Mouse (Mus musculus) intestine, embryonic 16.5 days (tissue): Measurements from ENCODE around the gene Sgk1. TPM values are rescaled to one million over a fixed set of nuclear protein-coding genes. Genes with fewer than 3 reads are reported as not detected.

Experiments
- ATAC-seq: fragments of 200-750 bp; cut with Nextera tagmentation; 2 replicates; pipeline ENCODE4 v1.8.0; 2017; ENCODE audit warnings: moderate TSS enrichment, moderate library complexity
- H3K27ac ChIP-seq: fragments of 300-500 bp; sonication (generic); 2 replicates; pipeline ENCODE4 v1.5.1; 2014; ENCODE audit warnings: mild to moderate bottlenecking, low read length
- H3K27me3 ChIP-seq: fragments of 300-500 bp; sonication (generic); replicated peaks from 2 replicates; pipeline ENCODE4 v1.6.1; 2014; ENCODE audit warnings: low read length, control low read depth, mixed read lengths; ENCODE audit not compliant: control insufficient read depth, insufficient read depth
- H3K36me3 ChIP-seq: fragments of 300-500 bp; sonication (generic); 2 replicates; pipeline ENCODE4 v1.6.1; 2014; ENCODE audit warnings: low read length, control low read depth; ENCODE audit not compliant: control insufficient read depth, insufficient read depth
- H3K4me1 ChIP-seq: fragments of 300-500 bp; sonication (generic); 2 replicates; pipeline ENCODE4 v1.6.1; 2014; ENCODE audit warnings: low read length, control low read depth, mixed read lengths; ENCODE audit not compliant: control insufficient read depth, insufficient read depth
- H3K4me2 ChIP-seq: fragments of 300-500 bp; sonication (generic); 2 replicates; pipeline ENCODE4 v1.6.1; 2014; ENCODE audit warnings: low read depth, low read length, control low read depth
- H3K4me3 ChIP-seq: fragments of 300-500 bp; sonication (generic); 2 replicates; pipeline ENCODE4 v1.5.1; 2014; ENCODE audit warnings: mild to moderate bottlenecking, low read length
- H3K9ac ChIP-seq: fragments of 300-500 bp; sonication (generic); 2 replicates; pipeline ENCODE4 v1.6.1; 2014; ENCODE audit warnings: low read depth, low read length
- H3K9me3 ChIP-seq: fragments of 300-500 bp; sonication (generic); 2 replicates; pipeline ENCODE4 v1.6.1; 2016; ENCODE audit warnings: low read length, control low read depth; ENCODE audit not compliant: control insufficient read depth
- WGBS: fragments of 180-500 bp; shearing (Covaris S2); extraction: QIAGEN DNeasy Blood & Tissue Kit; methylation state at CpG from one replicate; pipeline ENCODE4 v1.1.7; 2014; 5-methylcytosine and 5-hydroxymethylcytosine counted together
- polyA plus RNA-seq: library from polyadenylated mRNA; unstranded; fragments of >200 nt; fragmentation: Nextera tagmentation; extraction: Ambion mirVana; gene quantifications from 2 replicates; pipeline ENCODE4 v1.2.1, GENCODE M21; 2015

Gene Sgk1
- polyA plus RNA-seq, 1 experiment from 2014 or later, result 35.1 TPM

GRCm38 (mm10) chr10:21845601-21846282 lies 36.2 kb upstream of the Sgk1 start:
- H3K4me3 ChIP-seq, result no peak overlapping the region
- no peak overlapping the region for H3K27ac ChIP-seq
- H3K27me3 ChIP-seq, result no peaks in the 10 kb centered on the region
- ATAC-seq, result no peak
- H3K4me2 ChIP-seq, result no peak overlapping the region
- no peak overlapping the region for H3K9ac ChIP-seq
- WGBS, result 81% methylated on average over 10 of the region's 10 CpGs
- H3K36me3 ChIP-seq, result no peaks in the 10 kb centered on the region
- peaks cover under 1% of the 10 kb centered on the region; the same call in 1 of the 2 replicates for H3K4me1 ChIP-seq
- H3K9me3 ChIP-seq, result no peaks in the 10 kb centered on the region

- no peak overlapping the region for H3K4me2 ChIP-seq
- no peaks in the 10 kb centered on the region for H3K9me3 ChIP-seq
- H3K27ac ChIP-seq, result no peak overlapping the region
- no peak for ATAC-seq
- H3K4me3 ChIP-seq, result no peak overlapping the region
- WGBS, result 89% methylated on average over 9 of the region's 9 CpGs
- no peak overlapping the region for H3K9ac ChIP-seq
- no peaks in the 10 kb centered on the region for H3K36me3 ChIP-seq
- peaks cover 3% of the 10 kb centered on the region; the same call in 1 of the 2 replicates for H3K4me1 ChIP-seq
- no peaks in the 10 kb centered on the region for H3K27me3 ChIP-seq
Measured at GRCm38 (mm10) chr10:21846366-21846765, 35.6 kb upstream of the Sgk1 start.

DNA sequence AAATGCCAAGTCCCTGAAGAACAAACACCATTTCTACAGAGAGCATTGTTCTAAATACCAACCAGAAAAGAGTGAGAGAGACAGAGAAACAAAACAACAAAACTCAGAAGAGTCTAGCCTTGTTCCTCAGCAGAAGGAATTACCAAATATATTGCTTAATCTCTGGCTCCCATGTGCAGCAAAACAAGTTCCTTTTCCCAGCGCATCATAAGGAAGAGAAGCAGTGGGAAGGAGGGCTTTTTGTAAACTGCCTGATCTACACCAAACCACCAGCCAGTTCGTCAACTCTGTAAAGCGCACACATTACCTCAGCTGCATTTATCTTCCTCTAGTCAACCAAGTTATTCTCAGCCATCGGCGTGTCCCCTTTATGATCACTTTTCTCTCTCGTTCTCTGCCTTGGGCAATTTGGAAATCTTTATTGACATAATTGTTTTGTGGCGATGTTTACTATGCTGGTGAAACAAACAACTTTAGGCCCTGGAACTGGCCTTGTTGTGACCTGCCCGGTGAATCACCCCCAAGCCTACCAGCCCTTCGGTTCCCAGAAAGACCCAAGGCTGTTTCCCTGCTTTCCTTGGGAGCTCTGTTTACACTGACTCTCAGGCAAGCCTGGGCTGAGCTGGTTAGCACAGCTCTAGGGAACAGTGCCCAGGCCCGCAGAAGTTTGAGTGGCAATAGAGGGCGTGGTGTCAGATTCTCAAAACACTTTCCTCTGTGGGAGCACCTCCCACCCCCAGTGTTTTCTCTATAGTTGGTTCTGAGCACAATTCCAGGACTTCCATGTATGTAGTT lies 34.8 kb upstream of the Sgk1 start:
- Histone ChIP-seq H3K9ac (no peak overlapping the region), H3K4me3 (no peak overlapping the region), H3K9me3 (no peaks in the 10 kb centered on the region), H3K36me3 (no peaks in the 10 kb centered on the region), H3K27ac (no peak overlapping the region), H3K4me2 (no peak overlapping the region), H3K27me3 (no peaks in the 10 kb centered on the region), H3K4me1 (peaks cover 3% of the 10 kb centered on the region; the same call in 1 of the 2 replicates)
- 69% methylated on average over 11 of the region's 11 CpGs for WGBS
- ATAC-seq, result no peak

DNA sequence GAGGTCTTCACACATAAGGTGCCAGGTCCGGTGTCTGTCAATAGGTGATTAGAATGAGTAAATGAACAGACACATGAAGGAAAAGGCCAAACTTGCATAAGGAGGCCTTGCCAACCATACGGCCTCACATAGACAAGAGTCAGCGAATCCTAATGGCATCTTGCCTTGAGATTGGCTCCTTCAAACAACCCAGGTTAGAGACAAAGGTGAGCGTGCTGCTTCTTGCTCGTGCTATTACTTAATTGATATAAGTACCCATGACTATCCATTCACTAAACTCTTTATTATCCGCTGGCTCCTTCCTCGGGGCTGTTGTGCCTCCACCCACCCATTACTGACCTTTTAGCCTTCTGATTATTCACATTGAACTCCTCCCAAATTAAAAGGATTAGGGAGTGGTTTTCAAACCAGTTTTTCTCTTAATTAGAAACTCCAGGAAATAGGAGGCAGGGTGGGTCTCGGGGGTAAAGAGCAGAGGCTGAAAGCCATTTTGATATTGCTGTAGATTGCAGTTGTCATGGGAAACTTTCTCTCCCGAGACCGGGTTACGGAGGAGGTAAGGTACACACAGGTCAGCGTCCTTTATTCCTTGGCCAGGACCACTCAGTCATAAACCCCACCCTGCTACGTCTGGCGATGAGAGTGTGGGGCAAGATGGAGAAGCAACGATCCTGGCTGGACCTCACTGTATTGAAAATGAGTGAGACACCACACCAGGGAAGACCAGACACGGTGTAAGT lies 33.9 kb upstream of the Sgk1 start:
- no peak overlapping the region for H3K4me3 ChIP-seq
- 67% methylated on average over 16 of the region's 16 CpGs for WGBS
- H3K4me2 ChIP-seq, result no peak overlapping the region
- H3K9me3 ChIP-seq, result no peaks in the 10 kb centered on the region
- H3K36me3 ChIP-seq, result no peaks in the 10 kb centered on the region
- ATAC-seq, result peak; percentile 48; the same call in 1 of the 2 replicates
- peaks cover 3% of the 10 kb centered on the region; the same call in 1 of the 2 replicates for H3K4me1 ChIP-seq
- no peak overlapping the region for H3K27ac ChIP-seq
- H3K27me3 ChIP-seq, result no peaks in the 10 kb centered on the region
- no peak overlapping the region for H3K9ac ChIP-seq

- WGBS, result 61% methylated on average over 8 of the region's 8 CpGs
- no peaks in the 10 kb centered on the region for H3K9me3 ChIP-seq
- no peaks in the 10 kb centered on the region for H3K36me3 ChIP-seq
- H3K4me1 ChIP-seq, result peaks cover 3% of the 10 kb centered on the region; the same call in 1 of the 2 replicates
- H3K27ac ChIP-seq, result no peak overlapping the region
- no peak overlapping the region for H3K9ac ChIP-seq
- no peaks in the 10 kb centered on the region for H3K27me3 ChIP-seq
- ATAC-seq, result no peak
- no peak overlapping the region for H3K4me3 ChIP-seq
- no peak overlapping the region for H3K4me2 ChIP-seq
Measured at GRCm38 (mm10) chr10:21849251-21849650, 32.7 kb upstream of the Sgk1 start.

- no peaks in the 10 kb centered on the region for H3K36me3 ChIP-seq
- no peaks in the 10 kb centered on the region for H3K27me3 ChIP-seq
- 81% methylated on average over 3 of the region's 3 CpGs for WGBS
- H3K4me2 ChIP-seq, result no peak overlapping the region
- ATAC-seq, result no peak
- peaks cover 3% of the 10 kb centered on the region; the same call in 1 of the 2 replicates for H3K4me1 ChIP-seq
- no peak overlapping the region for H3K4me3 ChIP-seq
- no peaks in the 10 kb centered on the region for H3K9me3 ChIP-seq
- no peak overlapping the region for H3K9ac ChIP-seq
- no peak overlapping the region for H3K27ac ChIP-seq
Measured at GRCm38 (mm10) chr10:21850330-21850729, 31.7 kb upstream of the Sgk1 start.

DNA sequence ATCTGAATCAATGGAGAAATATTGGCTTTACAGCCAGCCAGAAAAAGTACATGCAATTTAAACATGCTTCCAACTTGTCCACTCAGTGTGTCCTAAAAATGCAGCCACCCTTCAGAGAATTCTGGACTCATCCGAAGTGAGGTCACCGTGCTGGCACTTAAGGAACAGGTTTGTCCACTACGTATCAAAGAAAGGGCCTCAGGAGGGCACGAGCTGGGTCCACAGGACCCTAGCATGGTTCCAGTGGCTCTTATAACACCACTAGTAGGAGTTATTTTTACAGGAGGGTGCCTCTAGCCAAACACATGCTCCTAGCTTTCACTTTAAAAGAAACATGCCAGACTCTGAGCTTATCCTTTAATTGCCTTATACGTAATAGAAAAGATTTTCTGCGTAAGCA lies 28.9 kb upstream of the Sgk1 start:
- no peak overlapping the region for H3K4me2 ChIP-seq
- H3K9ac ChIP-seq, result no peak overlapping the region
- H3K27ac ChIP-seq, result no peak overlapping the region
- H3K4me1 ChIP-seq, result peaks cover 8% of the 10 kb centered on the region; the same call in 1 of the 2 replicates
- no peak for ATAC-seq
- H3K27me3 ChIP-seq, result no peaks in the 10 kb centered on the region
- no peak overlapping the region for H3K4me3 ChIP-seq
- WGBS, result 77% methylated on average over 6 of the region's 6 CpGs
- H3K36me3 ChIP-seq, result no peaks in the 10 kb centered on the region
- H3K9me3 ChIP-seq, result no peaks in the 10 kb centered on the region

- no peak overlapping the region for H3K4me3 ChIP-seq
- no peaks in the 10 kb centered on the region for H3K9me3 ChIP-seq
- WGBS, result 84% methylated on average over 14 of the region's 14 CpGs
- no peak overlapping the region for H3K27ac ChIP-seq
- H3K4me2 ChIP-seq, result no peak overlapping the region
- H3K9ac ChIP-seq, result no peak overlapping the region
- peaks cover 8% of the 10 kb centered on the region; the same call in 1 of the 2 replicates for H3K4me1 ChIP-seq
- no peaks in the 10 kb centered on the region for H3K27me3 ChIP-seq
- no peaks in the 10 kb centered on the region for H3K36me3 ChIP-seq
- no peak for ATAC-seq
Measured at GRCm38 (mm10) chr10:21853566-21854328, 28.2 kb upstream of the Sgk1 start.
